Mouse (Mus musculus) retina, adult 2 months (tissue): ENCODE measurements around the gene Kcnk6.
A peak's percentile ranks its signal among the peaks of the same experiment; 100 is the strongest.
"Not testable (repeated sequence)": the region's sequence is repeated elsewhere in the genome, so short reads cannot be mapped to it uniquely, and the experiment has no call there.

ENCODE experiments used
- DNase-seq: peaks from one replicate; pipeline ENCODE4 v3.0.0-alpha.2; 2012; ENCODE audit warnings: low read depth, low spot score

The Kcnk6 gene

GRCm38 (mm10) chr7:29247314-29247700 lies 15.0 kb upstream of the Kcnk6 start:
- peak; percentile 44 for DNase-seq

GRCm38 (mm10) chr7:29246619-29247313 lies 14.5 kb upstream of the Kcnk6 start:
- DNase-seq = no peak

- no peak for DNase-seq
These were observed 13.7 kb upstream of the Kcnk6 start for GRCm38 (mm10) chr7:29246015-29246414.

- no peak for DNase-seq
These were observed 12.6 kb upstream of the Kcnk6 start for GRCm38 (mm10) chr7:29244732-29245416.

GRCm38 (mm10) chr7:29238019-29238967 lies 6.0 kb upstream of the Kcnk6 start, which contains the start of gene Yif1b:
Gene Yif1b (plus strand): TSS chr7:29238329.
- peak; percentile 97 for DNase-seq

- DNase-seq = not testable (repeated sequence)
These were observed 5.3 kb upstream of the Kcnk6 start for GRCm38 (mm10) chr7:29237596-29237995.

- no peak for DNase-seq
These were observed 4.3 kb upstream of the Kcnk6 start for GRCm38 (mm10) chr7:29236593-29236992.

GRCm38 (mm10) chr7:29234661-29235060 lies 2.3 kb upstream of the Kcnk6 start:
- DNase-seq = no peak

- no peak for DNase-seq
These were observed 1.4 kb upstream of the Kcnk6 start for GRCm38 (mm10) chr7:29233745-29234144.

GRCm38 (mm10) chr7:29231517-29231916 lies 798 bp downstream of the Kcnk6 start:
- DNase-seq = no peak

GRCm38 (mm10) chr7:29230560-29230959 lies 1.8 kb downstream of the Kcnk6 start:
- no peak for DNase-seq

- no peak for DNase-seq
These were observed 4.1 kb downstream of the Kcnk6 start for GRCm38 (mm10) chr7:29228202-29228601.

- no peak for DNase-seq
These were observed 6.8 kb downstream of the Kcnk6 start for GRCm38 (mm10) chr7:29225520-29225919.

- no peak for DNase-seq
These were observed 7.4 kb downstream of the Kcnk6 start for GRCm38 (mm10) chr7:29224756-29225394.

GRCm38 (mm10) chr7:29214846-29215245 lies 17.5 kb downstream of the Kcnk6 start:
- DNase-seq = no peak

- DNase-seq = no peak
These were observed 18.1 kb downstream of the Kcnk6 start for GRCm38 (mm10) chr7:29214236-29214635.

GRCm38 (mm10) chr7:29213675-29214082 lies 18.6 kb downstream of the Kcnk6 start, which contains the start of gene Catsperg1:
Gene Catsperg1 (minus strand): TSS chr7:29214035.
- no peak for DNase-seq

- not testable (repeated sequence) for DNase-seq
These were observed 19.3 kb downstream of the Kcnk6 start for GRCm38 (mm10) chr7:29212775-29213560.

- no peak for DNase-seq
These were observed 20.0 kb downstream of the Kcnk6 start for GRCm38 (mm10) chr7:29212199-29212765.
